Mouse (Mus musculus) MEL (cell line): Measurements from ENCODE around the gene Aftph. TPM values are rescaled to one million over a fixed set of nuclear protein-coding genes. Genes with fewer than 3 reads are reported as not detected.

Experiments used
- DNase-seq: peaks from one replicate; pipeline ENCODE4 v3.0.0; 2011; ENCODE audit warnings: low read depth, low spot score
- H3K27ac ChIP-seq: 2 replicates; pipeline ENCODE4 v1.5.1; 2012; ENCODE audit warnings: low read depth, mild to moderate bottlenecking, control low read depth, low read length, moderate library complexity; ENCODE audit not compliant: control insufficient read depth
- H3K27me3 ChIP-seq, 2 experiments: fragments of 150-350 bp in 1 of 2; sonication (generic) in 1 of 2; 2 replicates each; pipeline ENCODE4 v1.6.1; 2012; ENCODE audit warnings: low read length in 2 of 2, mild to moderate bottlenecking in 2 of 2, improper control_type of control experiment in 1 of 2, moderate library complexity in 1 of 2; ENCODE audit not compliant: insufficient read depth in 2 of 2, control insufficient read depth in 1 of 2
- H3K36me3 ChIP-seq, 2 experiments: 2 replicates each; pipeline ENCODE4 v1.6.1; 2012 to 2014; ENCODE audit warnings: low read length in 2 of 2, improper control_type of control experiment in 1 of 2, inconsistent platforms in 1 of 2, mild to moderate bottlenecking in 1 of 2; ENCODE audit not compliant: insufficient read depth in 2 of 2, control insufficient read depth in 1 of 2
- H3K4me1 ChIP-seq, 2 experiments: fragments of 150-350 bp in 1 of 2; sonication (generic) in 1 of 2; 2 replicates each; pipeline ENCODE4 v1.6.1; 2012; ENCODE audit warnings: low read length in 2 of 2, improper control_type of control experiment in 1 of 2, mild to moderate bottlenecking in 1 of 2; ENCODE audit not compliant: insufficient read depth in 2 of 2, control insufficient read depth in 1 of 2
- H3K4me3 ChIP-seq, 2 experiments: fragments of 150-350 bp in 1 of 2; sonication (generic) in 1 of 2; 2 replicates each; pipeline ENCODE4 v1.5.1; 2012; ENCODE audit warnings: low read depth in 2 of 2, low read length in 2 of 2, mild to moderate bottlenecking in 2 of 2, moderate library complexity in 2 of 2, control low read depth in 1 of 2, improper control_type of control experiment in 1 of 2; ENCODE audit not compliant: control insufficient read depth in 1 of 2, insufficient read depth in 1 of 2
- H3K79me2 ChIP-seq: 2 replicates; pipeline ENCODE4 v1.6.1; 2012; ENCODE audit warnings: mild to moderate bottlenecking, low read length, moderate library complexity; ENCODE audit not compliant: control insufficient read depth, poor library complexity, insufficient read depth
- H3K9ac ChIP-seq: 2 replicates; pipeline ENCODE4 v1.6.1; 2012; ENCODE audit warnings: low read depth, mild to moderate bottlenecking, control low read depth, low read length, moderate library complexity; ENCODE audit not compliant: control insufficient read depth, poor library complexity, severe bottlenecking
- H3K9me3 ChIP-seq: fragments of 150-350 bp; sonication (generic); replicated peaks from 2 replicates; pipeline ENCODE4 v1.6.1; 2012; ENCODE audit warnings: mild to moderate bottlenecking, low read length, improper control_type of control experiment, moderate library complexity; ENCODE audit not compliant: insufficient read depth
- CTCF ChIP-seq, 3 experiments: IDR thresholded peaks in 2 of 3; conservative IDR thresholded peaks in 1 of 3; 2 replicates each; pipeline ENCODE4 v1.5.1; 2011 to 2012; ENCODE audit warnings: low read length in 3 of 3, low read depth in 2 of 3, mild to moderate bottlenecking in 2 of 3, improper control_type of control experiment in 1 of 3, inconsistent platforms in 1 of 3, mixed read lengths in 1 of 3, moderate library complexity in 1 of 3; ENCODE audit not compliant: control insufficient read depth in 1 of 3, insufficient read depth in 1 of 3, poor library complexity in 1 of 3, severe bottlenecking in 1 of 3
- E2F4 ChIP-seq: IDR thresholded peaks from 2 replicates; pipeline ENCODE4 v1.6.1; 2011; ENCODE audit warnings: low read depth, low read length, improper control_type of control experiment, borderline replicate concordance
- GATA1 ChIP-seq: IDR thresholded peaks from 2 replicates; pipeline ENCODE4 v1.6.1; 2011; ENCODE audit warnings: low read depth, low read length, improper control_type of control experiment
- JUND ChIP-seq: IDR thresholded peaks from 2 replicates; pipeline ENCODE4 v1.6.1; 2011; ENCODE audit warnings: low read depth, mild to moderate bottlenecking, improper control_type of control experiment, low read length
- KAT2A ChIP-seq: conservative IDR thresholded peaks from 2 replicates; pipeline ENCODE4 v1.6.1; 2012; ENCODE audit warnings: low read depth, low read length, improper control_type of control experiment, inconsistent platforms
- MAFK ChIP-seq: IDR thresholded peaks from 2 replicates; pipeline ENCODE4 v1.6.1; 2011; ENCODE audit warnings: low read depth, mild to moderate bottlenecking, low read length, improper control_type of control experiment, borderline replicate concordance
- MAZ ChIP-seq: IDR thresholded peaks from 2 replicates; pipeline ENCODE4 v1.6.1; 2012; ENCODE audit warnings: low read depth, mild to moderate bottlenecking, inconsistent platforms, low read length, improper control_type of control experiment
- MXI1 ChIP-seq: IDR thresholded peaks from 2 replicates; pipeline ENCODE4 v1.6.1; 2011; ENCODE audit warnings: mild to moderate bottlenecking, low read depth, low read length, improper control_type of control experiment
- MYB ChIP-seq: IDR thresholded peaks from 2 replicates; pipeline ENCODE4 v1.6.1; 2011; ENCODE audit warnings: mild to moderate bottlenecking, low read depth, low read length, improper control_type of control experiment
- MYC ChIP-seq: IDR thresholded peaks from 2 replicates; pipeline ENCODE4 v1.6.1; 2011; ENCODE audit warnings: low read depth, mild to moderate bottlenecking, low read length, improper control_type of control experiment, moderate library complexity
- NRF1 ChIP-seq: IDR thresholded peaks from 2 replicates; pipeline ENCODE4 v1.6.1; 2014; ENCODE audit warnings: low read depth, mild to moderate bottlenecking, inconsistent platforms, low read length, improper control_type of control experiment, moderate library complexity; ENCODE audit not compliant: poor library complexity, insufficient read depth, severe bottlenecking
- POLR2AphosphoS2 ChIP-seq: IDR thresholded peaks from 2 replicates; pipeline ENCODE4 v1.6.1; 2011; ENCODE audit warnings: low read length, improper control_type of control experiment
- RAD21 ChIP-seq: IDR thresholded peaks from 2 replicates; pipeline ENCODE4 v1.6.1; 2011; ENCODE audit warnings: mild to moderate bottlenecking, low read depth, low read length, improper control_type of control experiment
- SMC3 ChIP-seq: IDR thresholded peaks from 2 replicates; pipeline ENCODE4 v1.6.1; 2011; ENCODE audit warnings: low read depth, low read length, improper control_type of control experiment
- TAL1 ChIP-seq: IDR thresholded peaks from 2 replicates; pipeline ENCODE4 v1.6.1; 2012; ENCODE audit warnings: mild to moderate bottlenecking, inconsistent platforms, low read length, moderate library complexity, mixed read lengths
- TCF12 ChIP-seq: IDR thresholded peaks from 2 replicates; pipeline ENCODE4 v1.6.1; 2014; ENCODE audit warnings: low read depth, mild to moderate bottlenecking, inconsistent platforms, low read length, improper control_type of control experiment, moderate library complexity
- USF1 ChIP-seq: IDR thresholded peaks from 2 replicates; pipeline ENCODE4 v1.6.1; 2014; ENCODE audit warnings: low read depth, mild to moderate bottlenecking, inconsistent platforms, low read length, improper control_type of control experiment, moderate library complexity
- USF2 ChIP-seq, 2 experiments: IDR thresholded peaks; 2 replicates each; pipeline ENCODE4 v1.6.1; 2011 to 2012; ENCODE audit warnings: improper control_type of control experiment in 2 of 2, low read length in 2 of 2, borderline replicate concordance in 1 of 2, inconsistent platforms in 1 of 2, low read depth in 1 of 2, mild to moderate bottlenecking in 1 of 2; ENCODE audit not compliant: insufficient read depth in 1 of 2
- ZC3H11A ChIP-seq: IDR thresholded peaks from 2 replicates; pipeline ENCODE4 v1.6.1; 2012; ENCODE audit warnings: low read depth, mild to moderate bottlenecking, inconsistent platforms, low read length, improper control_type of control experiment
- ZKSCAN1 ChIP-seq: IDR thresholded peaks from 2 replicates; pipeline ENCODE4 v1.6.1; 2012; ENCODE audit warnings: low read depth, mild to moderate bottlenecking, inconsistent platforms, low read length, improper control_type of control experiment, moderate library complexity
- polyA plus RNA-seq, 2 experiments: library from polyadenylated mRNA; stranded (reverse) in 1 of 2; unstranded in 1 of 2; fragments of >175 nt in 1 of 2; fragments of >200 nt in 1 of 2; gene quantifications; 2 replicates each; pipeline versions ENCODE4 v1.2.1 to v1.2.4; 2012; ENCODE audit warnings: low replicate concordance in 2 of 2, low read depth in 1 of 2; ENCODE audit not compliant: insufficient read length in 2 of 2, insufficient read depth in 1 of 2, missing spikeins in 1 of 2
- total RNA-seq: library from RNA; depleted of rRNA; stranded (reverse); fragments of 300-350 nt; gene quantifications from 2 replicates; pipeline ENCODE4 v1.2.3, GENCODE M21; 2012

Gene Aftph
- total and polyA plus RNA-seq, 3 experiments = 38.1 to 47.2 (median 38.1) TPM

- Histone ChIP-seq H3K4me3 (no peak overlapping the region), H3K36me3 (no peaks in the 10 kb centered on the region; a peak in 1 of 4 replicates), H3K9ac (no peak overlapping the region), H3K79me2 (no peaks in the 10 kb centered on the region), H3K9me3 (no peaks in the 10 kb centered on the region), H3K27me3 (no peaks in the 10 kb centered on the region), H3K4me1 (no peaks in the 10 kb centered on the region), H3K27ac (no peak overlapping the region)
- DNase-seq = no peak
- TF ChIP-seq E2F4 = no peak
- no peak for TF ChIP-seq USF2 (IDR thresholded peaks at IDR 0.05; ENCODE audit: borderline replicate concordance in 1 of 2, insufficient read depth in 1 of 2, low read depth in 1 of 2, low read length in 2 of 2)
- TF ChIP-seq MYB = no peak
- TF ChIP-seq TAL1 = no peak
- no peak for TF ChIP-seq MAFK
- TF ChIP-seq NRF1 = no peak
- TF ChIP-seq MXI1 = no peak
- no peak for TF ChIP-seq CTCF (IDR thresholded peaks at IDR 0.05 in 2 of 3, conservative IDR thresholded peaks at IDR 0.05 in 1 of 3; ENCODE audit: control insufficient read depth in 1 of 3, insufficient read depth in 1 of 3, low read depth in 2 of 3, low read length in 3 of 3, poor library complexity in 1 of 3, severe bottlenecking in 1 of 3)
- TF ChIP-seq GATA1 = no peak
- no peak for TF ChIP-seq USF1
- no peak for TF ChIP-seq POLR2AphosphoS2
- no peak for TF ChIP-seq ZKSCAN1
- TF ChIP-seq MYC = no peak
- TF ChIP-seq TCF12 = no peak
- no peak for TF ChIP-seq MAZ
- no peak for TF ChIP-seq KAT2A
- TF ChIP-seq SMC3 = no peak
Observed at GRCm38 (mm10) chr11:20662811-20663210, 78.6 kb downstream of the Aftph start.

- TF ChIP-seq ZC3H11A (peak; percentile 59; the same call in 1 of the 2 replicates), MAFK (peak; percentile 50; the same call in 1 of the 2 replicates), CTCF (IDR thresholded peaks at IDR 0.05 in 2 of 3, conservative IDR thresholded peaks at IDR 0.05 in 1 of 3; ENCODE audit: control insufficient read depth in 1 of 3, insufficient read depth in 1 of 3, low read depth in 2 of 3, low read length in 3 of 3, poor library complexity in 1 of 3, severe bottlenecking in 1 of 3) (peak; percentile 88 to 96 (median 92)), SMC3 (peak; percentile 73), JUND (no peak), RAD21 (peak; percentile 86)
- no peaks in the 10 kb centered on the region for H3K9me3 ChIP-seq
- H3K4me3 ChIP-seq = no peak overlapping the region
- H3K27ac ChIP-seq = no peak overlapping the region
- no peak overlapping the region for H3K9ac ChIP-seq
- no peaks in the 10 kb centered on the region for H3K27me3 ChIP-seq
- no peaks in the 10 kb centered on the region; a peak in 1 of 4 replicates for H3K36me3 ChIP-seq
- no peaks in the 10 kb centered on the region for H3K4me1 ChIP-seq
- no peaks in the 10 kb centered on the region for H3K79me2 ChIP-seq
- peak; percentile 84 for DNase-seq
Observed at GRCm38 (mm10) chr11:20661652-20662051, 79.7 kb downstream of the Aftph start.
